Mouse (Mus musculus) heart, embryonic 15.5 days (tissue): ENCODE data around the gene Ap1ar. TPM values are rescaled to one million over a fixed set of nuclear protein-coding genes. Genes with fewer than 3 reads are reported as not detected.

Experiments used
- ATAC-seq: fragments of 200-750 bp; cut with Nextera tagmentation; replicated peaks from 2 replicates; pipeline ENCODE4 v1.8.0; 2017; ENCODE audit warnings: low read depth, moderate TSS enrichment; ENCODE audit not compliant: insufficient number of reproducible peaks, insufficient read depth, low FRiP score
- H3K27ac ChIP-seq: fragments of 300-500 bp; sonication (generic); 2 replicates; pipeline ENCODE4 v1.5.1; 2015; ENCODE audit warnings: mild to moderate bottlenecking, inconsistent platforms
- H3K27me3 ChIP-seq: fragments of 300-500 bp; sonication (generic); 2 replicates; pipeline ENCODE4 v1.6.1; 2015; ENCODE audit warnings: inconsistent platforms
- H3K36me3 ChIP-seq: fragments of 300-500 bp; sonication (generic); 2 replicates; pipeline ENCODE4 v1.6.1; 2015; ENCODE audit warnings: mild to moderate bottlenecking, inconsistent platforms
- H3K4me1 ChIP-seq: fragments of 300-500 bp; sonication (generic); replicated peaks from 2 replicates; pipeline ENCODE4 v1.6.1; 2015; ENCODE audit warnings: inconsistent platforms
- H3K4me2 ChIP-seq: fragments of 300-500 bp; sonication (generic); 2 replicates; pipeline ENCODE4 v1.6.1; 2015; ENCODE audit warnings: inconsistent platforms, mild to moderate bottlenecking, moderate library complexity
- H3K4me3 ChIP-seq: fragments of 300-500 bp; sonication (generic); 2 replicates; pipeline ENCODE4 v1.5.1; 2015; ENCODE audit warnings: mild to moderate bottlenecking, inconsistent platforms
- H3K9ac ChIP-seq: fragments of 300-500 bp; sonication (generic); 2 replicates; pipeline ENCODE4 v1.6.1; 2015; ENCODE audit warnings: mild to moderate bottlenecking, inconsistent platforms
- H3K9me3 ChIP-seq: fragments of 300-500 bp; sonication (generic); replicated peaks from 2 replicates; pipeline ENCODE4 v1.6.1; 2016; ENCODE audit warnings: inconsistent platforms
- WGBS: fragments of 180-500 bp; shearing (Covaris S2); methylation state at CpG from one replicate; pipeline ENCODE4 v1.1.7; 2015; ENCODE audit warnings: mixed read lengths; 5-methylcytosine and 5-hydroxymethylcytosine counted together
- polyA plus RNA-seq: library from polyadenylated mRNA; unstranded; fragments of >200 nt; fragmentation: Nextera tagmentation; extraction: Ambion mirVana; gene quantifications from 2 replicates; pipeline ENCODE4 v1.2.1, GENCODE M21; 2015

Ap1ar gene
- polyA plus RNA-seq, 1 experiment from 2014 or later = 21.7 TPM

DNA sequence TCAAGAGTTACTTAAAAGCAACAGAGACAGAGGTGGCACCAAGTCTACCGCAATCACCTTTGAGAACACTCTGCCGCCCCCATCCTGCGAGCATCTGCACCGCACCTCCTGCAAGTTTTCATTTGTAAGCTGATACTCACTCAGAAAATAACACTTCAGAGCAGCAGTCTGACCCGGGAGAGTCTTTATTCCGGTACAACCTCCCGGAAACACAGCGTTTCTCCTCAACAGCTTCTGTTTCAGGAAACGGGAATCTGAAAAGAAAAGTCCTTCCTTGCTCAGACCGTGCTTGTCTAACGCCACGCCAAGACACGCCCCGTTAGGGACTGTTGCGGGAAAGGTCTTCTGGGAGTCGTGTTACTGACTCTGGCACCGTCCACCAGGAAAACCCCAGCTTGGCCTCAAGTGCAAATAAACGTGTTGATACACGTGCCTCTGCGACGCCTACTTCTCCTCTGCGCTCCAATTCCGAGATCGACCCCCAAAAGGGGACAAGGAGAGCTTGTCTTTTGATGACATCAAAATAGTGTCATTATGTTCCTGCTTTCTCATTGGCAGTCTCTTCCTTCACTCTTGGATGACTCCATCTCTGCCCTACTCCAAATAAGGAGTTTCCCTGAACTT lies 57.2 kb downstream of the Ap1ar start, which contains the start of gene Alpk1:
TSS of gene Alpk1 (minus strand) at position 507 of the 624 bp plus-strand sequence.
- Histone ChIP-seq H3K27ac (peak within 1 kb of the TSS; percentile 74), H3K27me3 (no peaks in the 10 kb centered on the region), H3K9ac (peak within 1 kb of the TSS; percentile 52), H3K36me3 (no peaks in the 10 kb centered on the region), H3K9me3 (no peaks in the 10 kb centered on the region), H3K4me3 (peak within 1 kb of the TSS; percentile 61), H3K4me2 (peak within 1 kb of the TSS; percentile 76), H3K4me1 (peaks cover 4% of the 10 kb centered on the region; the same call in 1 of the 2 replicates)
- WGBS = 1% methylated on average over 24 of the region's 24 CpGs
- ATAC-seq = peak; percentile 76

DNA sequence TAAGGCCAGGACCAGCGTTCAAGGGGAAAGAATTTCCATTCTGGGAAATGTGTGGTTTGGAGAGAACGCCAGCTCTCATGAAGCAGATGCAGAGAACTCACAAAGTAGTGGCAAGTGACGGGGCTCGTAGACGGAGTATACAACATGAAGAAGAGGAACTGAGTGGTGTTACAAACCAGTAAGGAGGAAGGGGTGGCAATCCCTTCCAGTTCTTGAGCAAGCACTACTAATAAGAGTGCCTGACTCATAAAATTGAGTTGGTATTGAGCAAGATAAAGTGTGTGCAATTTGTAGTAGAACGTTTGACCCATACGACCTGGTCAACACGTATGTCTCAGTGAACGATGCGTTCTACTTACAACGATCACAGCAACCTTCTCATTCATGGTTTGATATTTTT lies 68.2 kb downstream of the Ap1ar start:
- H3K4me3 ChIP-seq = no peak overlapping the region
- no peak overlapping the region for H3K9ac ChIP-seq
- H3K4me2 ChIP-seq = no peak overlapping the region
- H3K36me3 ChIP-seq = no peaks in the 10 kb centered on the region
- no peaks in the 10 kb centered on the region for H3K4me1 ChIP-seq
- 79% methylated on average over 11 of the region's 11 CpGs for WGBS
- H3K27ac ChIP-seq = no peak overlapping the region
- no peaks in the 10 kb centered on the region for H3K27me3 ChIP-seq
- no peak for ATAC-seq
- H3K9me3 ChIP-seq = no peaks in the 10 kb centered on the region

DNA sequence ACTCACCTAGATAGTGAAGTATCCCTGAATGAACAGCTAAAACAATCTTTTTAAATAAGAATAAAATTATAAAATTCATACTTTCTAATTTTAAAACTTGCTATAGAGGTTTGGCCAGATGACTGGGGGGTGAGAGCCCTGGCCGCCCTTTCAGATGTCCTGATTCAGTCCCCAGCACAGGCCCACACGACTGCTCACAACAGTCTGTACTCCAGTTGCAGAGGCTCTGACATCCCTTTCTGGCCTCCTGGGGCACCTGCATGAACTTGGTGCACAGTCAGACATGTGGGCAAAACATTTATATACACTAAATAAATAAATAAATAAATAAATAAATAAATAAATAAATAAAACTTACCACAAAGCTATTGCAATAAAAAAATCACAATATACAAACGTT lies 71.4 kb downstream of the Ap1ar start:
- Histone ChIP-seq H3K9ac (no peak overlapping the region), H3K36me3 (no peaks in the 10 kb centered on the region), H3K4me2 (no peak overlapping the region), H3K4me1 (no peaks in the 10 kb centered on the region), H3K4me3 (no peak overlapping the region), H3K27me3 (peaks cover 4% of the 10 kb centered on the region; the same call in 1 of the 2 replicates), H3K9me3 (no peaks in the 10 kb centered on the region), H3K27ac (no peak overlapping the region)
- 63% methylated on average over 3 of the region's 3 CpGs for WGBS
- ATAC-seq = no peak

DNA sequence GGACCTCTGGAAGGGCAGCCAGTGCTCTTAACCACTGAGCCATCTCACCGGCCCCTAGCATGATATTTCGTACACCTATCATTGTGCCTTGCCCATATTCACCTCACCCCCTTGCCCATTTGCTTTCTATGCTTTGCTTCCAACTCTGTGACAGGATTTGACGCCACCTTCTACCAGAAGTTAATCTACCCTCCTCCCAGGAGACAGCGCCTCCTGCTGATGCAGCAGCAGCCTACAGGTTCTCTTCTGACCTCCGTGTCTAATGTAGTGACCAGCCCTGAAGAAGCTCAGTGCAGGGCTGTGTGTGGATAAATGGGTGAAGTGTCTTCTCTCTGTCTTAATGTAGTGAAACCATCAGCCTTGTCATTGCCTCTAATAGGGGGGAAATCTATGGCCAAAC lies 72.8 kb downstream of the Ap1ar start:
- Histone ChIP-seq H3K9me3 (no peaks in the 10 kb centered on the region), H3K27me3 (peaks cover 9% of the 10 kb centered on the region; the same call in 1 of the 2 replicates), H3K4me2 (no peak overlapping the region), H3K9ac (no peak overlapping the region), H3K4me1 (no peaks in the 10 kb centered on the region), H3K27ac (no peak overlapping the region), H3K4me3 (no peak overlapping the region), H3K36me3 (no peaks in the 10 kb centered on the region)
- WGBS = 59% methylated on average over 5 of the region's 5 CpGs
- ATAC-seq = no peak

DNA sequence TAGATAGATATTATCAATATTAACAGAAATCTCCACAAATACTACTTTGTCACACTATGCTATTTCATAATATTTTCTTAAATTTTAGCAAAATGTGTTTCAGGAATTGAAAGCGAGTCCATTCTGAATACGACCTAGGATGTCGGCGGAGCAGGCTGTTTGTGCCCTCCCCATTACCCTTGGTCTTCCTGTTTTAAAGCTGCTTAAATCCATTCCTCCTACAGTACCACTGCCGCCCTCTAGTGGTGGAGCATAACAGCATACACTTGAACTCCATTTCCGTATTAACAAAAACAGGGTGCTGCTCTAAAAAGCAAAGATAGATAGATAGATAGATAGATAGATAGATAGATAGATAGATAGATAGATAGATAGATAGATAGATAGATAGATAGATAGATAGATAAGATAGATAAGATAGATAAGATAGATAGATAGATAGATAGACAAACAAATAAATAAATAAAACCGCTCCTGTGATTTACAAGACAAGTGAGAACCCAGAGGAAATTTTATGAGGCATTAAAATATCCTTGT lies 74.2 kb downstream of the Ap1ar start:
- H3K27ac ChIP-seq = no peak overlapping the region
- ATAC-seq = no peak
- H3K36me3 ChIP-seq = no peaks in the 10 kb centered on the region
- no peak overlapping the region for H3K4me3 ChIP-seq
- H3K4me2 ChIP-seq = peak overlapping the region; percentile 15; the same call in 1 of the 2 replicates
- H3K4me1 ChIP-seq = no peaks in the 10 kb centered on the region
- peaks cover 17% of the 10 kb centered on the region for H3K27me3 ChIP-seq
- 30% methylated on average over 7 of the region's 7 CpGs for WGBS
- no peaks in the 10 kb centered on the region for H3K9me3 ChIP-seq
- H3K9ac ChIP-seq = no peak overlapping the region

DNA sequence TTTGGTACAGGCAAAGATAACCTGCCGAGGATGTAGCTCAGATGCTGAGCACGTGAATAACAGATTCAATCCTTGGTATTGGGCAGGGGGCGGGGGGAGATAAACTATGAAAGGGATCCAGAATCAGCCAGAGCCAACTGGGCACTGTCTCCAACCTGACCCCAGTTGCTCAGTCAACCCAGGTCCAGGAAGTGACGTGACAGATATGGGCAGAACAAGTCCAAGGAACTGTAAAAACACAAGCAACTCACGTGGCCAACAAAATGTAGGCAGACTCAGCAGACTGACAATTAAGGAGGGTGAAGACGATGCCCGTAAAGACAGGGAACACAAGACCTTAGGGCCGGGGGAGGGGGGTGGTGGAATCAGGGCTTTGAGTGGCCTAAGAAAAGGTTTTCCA lies 74.9 kb downstream of the Ap1ar start:
- Histone ChIP-seq H3K4me3 (no peak overlapping the region), H3K4me1 (no peaks in the 10 kb centered on the region), H3K9me3 (no peaks in the 10 kb centered on the region), H3K27ac (no peak overlapping the region), H3K36me3 (no peaks in the 10 kb centered on the region), H3K4me2 (no peak overlapping the region), H3K27me3 (peaks cover 23% of the 10 kb centered on the region), H3K9ac (no peak overlapping the region)
- no peak for ATAC-seq
- 65% methylated on average over 8 of the region's 8 CpGs for WGBS

DNA sequence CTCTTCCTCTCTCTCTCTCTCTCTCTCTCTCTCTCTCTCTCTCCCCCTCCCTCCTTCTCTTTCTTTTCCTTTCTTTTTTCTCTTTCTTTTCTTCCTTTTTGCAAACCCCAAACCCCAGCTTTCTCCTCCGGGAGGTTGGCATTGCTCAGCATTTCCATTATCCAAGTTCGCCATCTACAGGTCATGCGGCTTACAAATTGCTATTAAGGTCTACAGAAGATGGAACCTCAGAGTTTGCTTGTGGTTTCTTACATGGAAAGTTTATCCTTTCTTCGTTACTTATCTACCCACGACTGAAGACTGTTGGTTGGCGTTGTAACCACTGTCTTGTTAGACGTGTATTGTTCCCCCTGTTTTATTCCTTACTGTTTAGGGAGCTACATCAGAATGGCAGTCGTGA lies 78.1 kb downstream of the Ap1ar start:
- no peaks in the 10 kb centered on the region for H3K4me1 ChIP-seq
- ATAC-seq = no peak
- H3K9me3 ChIP-seq = no peaks in the 10 kb centered on the region
- peaks cover 23% of the 10 kb centered on the region for H3K27me3 ChIP-seq
- H3K27ac ChIP-seq = no peak overlapping the region
- H3K4me3 ChIP-seq = no peak overlapping the region
- no peak overlapping the region for H3K9ac ChIP-seq
- WGBS = 18% methylated on average over 8 of the region's 8 CpGs
- H3K36me3 ChIP-seq = no peaks in the 10 kb centered on the region
- H3K4me2 ChIP-seq = no peak overlapping the region

DNA sequence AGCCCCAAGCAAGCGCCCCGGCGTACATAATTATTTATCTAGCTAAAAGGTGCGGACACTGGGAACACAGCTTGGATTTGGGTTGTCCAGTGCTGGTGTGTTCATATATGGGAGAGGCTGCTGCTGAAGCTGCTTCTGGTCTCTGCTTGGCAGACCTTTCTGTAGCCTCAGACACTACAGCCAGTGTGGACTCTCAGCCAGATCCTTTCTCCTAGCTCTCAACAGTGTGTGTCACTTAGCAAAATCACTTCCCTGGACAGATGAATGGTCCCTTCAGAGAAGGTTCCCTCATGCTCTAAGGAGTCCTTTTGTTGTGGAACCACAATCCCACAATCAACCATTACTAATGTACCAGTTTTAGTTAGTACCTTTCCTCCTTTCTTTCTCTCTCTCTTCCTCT lies 78.5 kb downstream of the Ap1ar start:
- H3K9ac ChIP-seq = no peak overlapping the region
- H3K4me3 ChIP-seq = no peak overlapping the region
- H3K27me3 ChIP-seq = peaks cover 23% of the 10 kb centered on the region
- WGBS = 73% methylated on average over 4 of the region's 4 CpGs
- H3K4me1 ChIP-seq = no peaks in the 10 kb centered on the region
- no peaks in the 10 kb centered on the region for H3K9me3 ChIP-seq
- no peak overlapping the region for H3K27ac ChIP-seq
- ATAC-seq = no peak
- H3K4me2 ChIP-seq = no peak overlapping the region
- H3K36me3 ChIP-seq = no peaks in the 10 kb centered on the region

DNA sequence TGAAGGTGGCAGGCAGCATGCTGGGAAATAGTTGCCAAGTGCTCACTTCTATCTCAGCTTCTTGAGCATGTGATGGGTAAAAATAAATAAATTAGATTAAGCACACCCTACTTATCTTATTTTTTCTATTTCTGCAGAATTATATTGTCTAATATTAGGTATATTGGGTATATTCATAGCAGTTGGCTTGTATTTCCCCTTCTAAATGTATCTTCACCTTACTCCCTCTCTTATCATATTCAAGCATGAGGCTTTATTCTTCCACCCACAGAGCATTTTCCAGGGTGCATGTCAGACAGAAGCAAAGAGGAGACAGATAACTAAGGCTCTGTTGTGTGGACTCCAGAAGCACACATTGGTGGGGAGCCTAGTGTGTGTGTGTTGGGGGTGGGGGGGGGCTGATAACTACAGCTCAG lies 79.4 kb downstream of the Ap1ar start:
- Histone ChIP-seq H3K27me3 (peaks cover 23% of the 10 kb centered on the region), H3K36me3 (no peaks in the 10 kb centered on the region)
- ATAC-seq = no peak

More for the DNA sequence above, 79.4 kb downstream of the Ap1ar start:
- no peak overlapping the region for H3K4me2 ChIP-seq
- no peaks in the 10 kb centered on the region for H3K4me1 ChIP-seq
- H3K9me3 ChIP-seq = no peaks in the 10 kb centered on the region
- no peak overlapping the region for H3K9ac ChIP-seq
- no peak overlapping the region for H3K4me3 ChIP-seq
- H3K27ac ChIP-seq = no peak overlapping the region

Other genes starting within 250 kb of the Ap1ar start
- gene Neurog2, start 204.4 kb downstream of the Ap1ar start, polyA plus RNA-seq = not detected in 2 replicates
- 1.3 and 1.9 TPM in 2 replicates for gene Alpk1, start 57.0 kb downstream of the Ap1ar start, polyA plus RNA-seq
- 3.3 and 4.1 TPM in 2 replicates for gene Tifa, start 47.7 kb downstream of the Ap1ar start, polyA plus RNA-seq
- 7.4 and 8.0 TPM in 2 replicates for gene Fam241a, start 58.8 kb upstream of the Ap1ar start, polyA plus RNA-seq